Mouse (Mus musculus) 416B (cell line): ENCODE data around the gene Adamtsl3.

Experiments
- DNase-seq: peaks from one replicate; pipeline ENCODE4 v3.0.0; 2011; ENCODE audit warnings: low read depth

Gene Adamtsl3

GRCm38 (mm10) chr7:82335211-82336121, at the start of gene Adamtsl3:
TSS of gene Adamtsl3 (plus strand) at chr7:82335694.
- DNase-seq = no peak

GRCm38 (mm10) chr7:82287242-82287641, 48.3 kb upstream of the Adamtsl3 start:
- DNase-seq = peak; percentile 11

GRCm38 (mm10) chr7:82293441-82293840, 42.1 kb upstream of the Adamtsl3 start:
- peak; percentile 25 for DNase-seq

- no peak for DNase-seq
Measured at GRCm38 (mm10) chr7:82294083-82294482, 41.4 kb upstream of the Adamtsl3 start.

- DNase-seq = no peak
Measured at GRCm38 (mm10) chr7:82294611-82295010, 40.9 kb upstream of the Adamtsl3 start.

GRCm38 (mm10) chr7:82308398-82308797, 27.1 kb upstream of the Adamtsl3 start:
- DNase-seq = no peak

- DNase-seq = no peak
Measured at GRCm38 (mm10) chr7:82318515-82318914, 17.0 kb upstream of the Adamtsl3 start.

- DNase-seq = no peak
Measured at GRCm38 (mm10) chr7:82326616-82327015, 8.9 kb upstream of the Adamtsl3 start.

GRCm38 (mm10) chr7:82327201-82327600, 8.3 kb upstream of the Adamtsl3 start:
- DNase-seq = no peak

- no peak for DNase-seq
Measured at GRCm38 (mm10) chr7:82327881-82328280, 7.6 kb upstream of the Adamtsl3 start.

- DNase-seq = no peak
Measured at GRCm38 (mm10) chr7:82329831-82330230, 5.7 kb upstream of the Adamtsl3 start.

- DNase-seq = no peak
Measured at GRCm38 (mm10) chr7:82330860-82331259, 4.6 kb upstream of the Adamtsl3 start.

GRCm38 (mm10) chr7:82334000-82334399, 1.5 kb upstream of the Adamtsl3 start:
- DNase-seq = no peak

GRCm38 (mm10) chr7:82336132-82336531, 638 bp downstream of the Adamtsl3 start:
- no peak for DNase-seq

- DNase-seq = no peak
Measured at GRCm38 (mm10) chr7:82338121-82338520, 2.6 kb downstream of the Adamtsl3 start.

- no peak for DNase-seq
Measured at GRCm38 (mm10) chr7:82338532-82338931, 3.0 kb downstream of the Adamtsl3 start.

- peak; percentile 59 for DNase-seq
Measured at GRCm38 (mm10) chr7:82339214-82339613, 3.7 kb downstream of the Adamtsl3 start.

- no peak for DNase-seq
Measured at GRCm38 (mm10) chr7:82341476-82341875, 6.0 kb downstream of the Adamtsl3 start.

- DNase-seq = no peak
Measured at GRCm38 (mm10) chr7:82346706-82347105, 11.2 kb downstream of the Adamtsl3 start.

GRCm38 (mm10) chr7:82349796-82350195, 14.3 kb downstream of the Adamtsl3 start:
- DNase-seq = no peak

- no peak for DNase-seq
Measured at GRCm38 (mm10) chr7:82350421-82350820, 14.9 kb downstream of the Adamtsl3 start.

GRCm38 (mm10) chr7:82359146-82359545, 23.7 kb downstream of the Adamtsl3 start:
- DNase-seq = no peak

GRCm38 (mm10) chr7:82359674-82360073, 24.2 kb downstream of the Adamtsl3 start:
- DNase-seq = no peak

GRCm38 (mm10) chr7:82360186-82360585, 24.7 kb downstream of the Adamtsl3 start:
- DNase-seq = peak; percentile 76
